Comparison of ENCODE assay signal across 10 mouse cellular contexts in genomic region chr9:20636256-20636655, GRCm38 (mm10). TPM values are rescaled to one million over a fixed set of nuclear protein-coding genes. Genes with fewer than 3 reads are reported as not detected.
A peak's percentile ranks its signal among the peaks of the same experiment; 100 is the strongest.
DNase-seq lines count a peak whose midpoint lies in the region; ATAC-seq and TF ChIP-seq lines count a peak whose summit lies in the region.
"Had no signal": no experiment of that assay in that cellular context is flagged by ENCODE, and none has a peak within 500 bp of the region (broad histone marks: within the 10 kb centered on the region; RNA-seq: fewer than 3 reads in every experiment).

No protein-coding gene starts in this region.

- no peak for TF ChIP-seq POLR2A in spleen, adult 2 months (IDR thresholded peaks at IDR 0.05; ENCODE audit: low read depth, low read length)

- H3K9me3 ChIP-seq in hindbrain, embryonic 13.5 days: no peaks in the 10 kb centered on the region
- no peaks in the 10 kb centered on the region for H3K9me3 ChIP-seq in hindbrain, postnatal 0 days (ENCODE audit: low read length)
- H3K9me3 ChIP-seq: heart, embryonic 12.5 days; kidney, embryonic 15.5 days; neural tube, embryonic 13.5 days had no signal

- no peak for TF ChIP-seq CTCF in hindbrain, postnatal 0 days (IDR thresholded peaks at IDR 0.05; ENCODE audit: low read depth)
- no peak for TF ChIP-seq CTCF in spleen, adult 2 months (IDR thresholded peaks at IDR 0.05; ENCODE audit: extremely low read depth, insufficient read depth, insufficient read length, insufficient replicate concordance)

- H3K27ac ChIP-seq in hindbrain, embryonic 13.5 days: no peak overlapping the region
- H3K27ac ChIP-seq in hindbrain, postnatal 0 days: no peak overlapping the region
- peak overlapping the region; percentile 74 for H3K27ac ChIP-seq in spleen, adult 2 months (ENCODE audit: insufficient read depth, low read length)
- H3K27ac ChIP-seq: kidney, embryonic 15.5 days; neural tube, embryonic 13.5 days had no signal

- 85% methylated on average over 3 of the region's 3 CpGs for WGBS in hindbrain, embryonic 13.5 days
- WGBS in hindbrain, postnatal 0 days: 78% methylated on average over 3 of the region's 3 CpGs
- 21% methylated on average over 3 of the region's 3 CpGs for WGBS in spleen, adult 2 months

- peaks cover 19% of the 10 kb centered on the region for H3K4me1 ChIP-seq in hindbrain, embryonic 13.5 days (replicated peaks)
- peaks cover 3% of the 10 kb centered on the region; the same call in 1 of the 2 replicates for H3K4me1 ChIP-seq in hindbrain, postnatal 0 days (ENCODE audit: insufficient read depth, low read length)
- peaks cover 10% of the 10 kb centered on the region; the same call in 1 of the 2 replicates for H3K4me1 ChIP-seq in spleen, adult 2 months (ENCODE audit: control insufficient read depth, insufficient read depth, insufficient read length)

- no peak overlapping the region for H3K4me3 ChIP-seq in hindbrain, embryonic 13.5 days
- no peak overlapping the region for H3K4me3 ChIP-seq in hindbrain, postnatal 0 days (ENCODE audit: low read length)
- H3K4me3 ChIP-seq in spleen, adult 2 months (ENCODE audit: extremely low read depth, insufficient read depth, insufficient read length): no peak overlapping the region
- H3K4me3 ChIP-seq: heart, embryonic 12.5 days; kidney, embryonic 15.5 days; neural tube, embryonic 13.5 days had no signal

- H3K36me3 ChIP-seq in hindbrain, embryonic 13.5 days: peaks cover 26% of the 10 kb centered on the region
- H3K36me3 ChIP-seq in hindbrain, postnatal 0 days (ENCODE audit: insufficient read depth, low read length): peaks cover 17% of the 10 kb centered on the region
- H3K36me3 ChIP-seq in spleen, adult 2 months (ENCODE audit: control insufficient read depth, insufficient read depth, low read length): peaks cover 15% of the 10 kb centered on the region

- no peak for DNase-seq in hindbrain, postnatal 0 days (ENCODE audit: low spot score)
- peak; percentile 11 for DNase-seq in urinary bladder, adult 2 months (ENCODE audit: low spot score)
- DNase-seq in urinary bladder, postnatal 36 days (ENCODE audit: low spot score in 2 of 2): no peak
- DNase-seq in spleen, adult 2 months (ENCODE audit: low read depth in 1 of 2, low spot score in 2 of 2): peak in 1 of 2 experiments; percentile 42
- DNase-seq in right cerebral cortex, postnatal 14 days: no peak
- no peak for DNase-seq in yolk sac, embryonic 10.5 days (ENCODE audit: low spot score)

- H3K4me2 ChIP-seq in hindbrain, embryonic 13.5 days: no peak overlapping the region
- no peak overlapping the region for H3K4me2 ChIP-seq in hindbrain, postnatal 0 days (ENCODE audit: low read depth, low read length)
- H3K4me2 ChIP-seq: heart, embryonic 12.5 days; kidney, embryonic 15.5 days; neural tube, embryonic 13.5 days had no signal

- ATAC-seq in hindbrain, embryonic 13.5 days (ENCODE audit: low FRiP score): peak; percentile 55; the same call in 1 of the 2 replicates
- no peak for ATAC-seq in hindbrain, postnatal 0 days

- no peak overlapping the region for H3K9ac ChIP-seq in hindbrain, embryonic 13.5 days
- H3K9ac ChIP-seq in hindbrain, postnatal 0 days (replicated peaks; ENCODE audit: low read length): no peak overlapping the region
- H3K9ac ChIP-seq: heart, embryonic 12.5 days; kidney, embryonic 15.5 days; neural tube, embryonic 13.5 days had no signal

- H3K27me3 ChIP-seq in hindbrain, embryonic 13.5 days: no peaks in the 10 kb centered on the region
- H3K27me3 ChIP-seq in hindbrain, postnatal 0 days (ENCODE audit: insufficient read depth, low read length): no peaks in the 10 kb centered on the region
- H3K27me3 ChIP-seq in spleen, adult 2 months (ENCODE audit: control insufficient read depth, insufficient read depth, low read length): no peaks in the 10 kb centered on the region
- H3K27me3 ChIP-seq: heart, embryonic 12.5 days; kidney, embryonic 15.5 days; neural tube, embryonic 13.5 days had no signal

RNA-seq across cellular contexts. Expression of gene Ubl5, which starts 6.4 kb away (rescaled TPM):
- 500 and 520 TPM in 2 replicates for polyA plus RNA-seq in hindbrain, embryonic 13.5 days (2015; fragmentation: Nextera tagmentation; extraction: Ambion mirVana)
- total RNA-seq in hindbrain, postnatal 0 days (2014; rRNA removed): 169 and 274 TPM in 2 replicates
- polyA plus RNA-seq in hindbrain, postnatal 0 days (2015; fragmentation: Nextera tagmentation; extraction: Ambion mirVana): 528 and 550 TPM in 2 replicates
- 477 and 551 TPM in 2 replicates for polyA plus RNA-seq in urinary bladder, adult 2 months (2012; rRNA removed)
- 96.6 and 178 TPM in 2 replicates for polyA plus RNA-seq in spleen, adult 2 months (2012; rRNA removed)

RNA-seq across cellular contexts. Expression of gene Fbxl12, which starts 8.3 kb away (rescaled TPM):
- polyA plus RNA-seq in hindbrain, embryonic 13.5 days (2015; fragmentation: Nextera tagmentation; extraction: Ambion mirVana): 18.2 and 19.1 TPM in 2 replicates
- 16.9 and 18.8 TPM in 2 replicates for total RNA-seq in hindbrain, postnatal 0 days (2014; rRNA removed)
- 11.4 and 13.0 TPM in 2 replicates for polyA plus RNA-seq in hindbrain, postnatal 0 days (2015; fragmentation: Nextera tagmentation; extraction: Ambion mirVana)
- polyA plus RNA-seq in urinary bladder, adult 2 months (2012; rRNA removed): 35.2 and 38.0 TPM in 2 replicates
- polyA plus RNA-seq in spleen, adult 2 months (2012; rRNA removed): 82.2 and 105 TPM in 2 replicates

RNA-seq across cellular contexts. Expression of gene Pin1, which starts 15.6 kb away (rescaled TPM):
- 59.8 and 61.5 TPM in 2 replicates for polyA plus RNA-seq in hindbrain, embryonic 13.5 days (2015; fragmentation: Nextera tagmentation; extraction: Ambion mirVana)
- 31.7 and 44.3 TPM in 2 replicates for total RNA-seq in hindbrain, postnatal 0 days (2014; rRNA removed)
- polyA plus RNA-seq in hindbrain, postnatal 0 days (2015; fragmentation: Nextera tagmentation; extraction: Ambion mirVana): 65.7 and 68.0 TPM in 2 replicates
- 16.3 and 18.9 TPM in 2 replicates for polyA plus RNA-seq in urinary bladder, adult 2 months (2012; rRNA removed)
- 11.3 and 12.0 TPM in 2 replicates for polyA plus RNA-seq in spleen, adult 2 months (2012; rRNA removed)

RNA-seq across cellular contexts. Expression of gene Zfp846, which starts 55.2 kb away (rescaled TPM):
- 46.4 and 48.2 TPM in 2 replicates for polyA plus RNA-seq in hindbrain, embryonic 13.5 days (2015; fragmentation: Nextera tagmentation; extraction: Ambion mirVana)
- 16.4 and 17.4 TPM in 2 replicates for total RNA-seq in hindbrain, postnatal 0 days (2014; rRNA removed)
- 38.6 and 40.6 TPM in 2 replicates for polyA plus RNA-seq in hindbrain, postnatal 0 days (2015; fragmentation: Nextera tagmentation; extraction: Ambion mirVana)
- polyA plus RNA-seq in urinary bladder, adult 2 months (2012; rRNA removed): 6.9 TPM in 2 replicates
- polyA plus RNA-seq in spleen, adult 2 months (2012; rRNA removed): 0.82 and 1.1 TPM in 2 replicates
